23 mouse cellular contexts compared by ENCODE assay signal in the genomic region with DNA sequence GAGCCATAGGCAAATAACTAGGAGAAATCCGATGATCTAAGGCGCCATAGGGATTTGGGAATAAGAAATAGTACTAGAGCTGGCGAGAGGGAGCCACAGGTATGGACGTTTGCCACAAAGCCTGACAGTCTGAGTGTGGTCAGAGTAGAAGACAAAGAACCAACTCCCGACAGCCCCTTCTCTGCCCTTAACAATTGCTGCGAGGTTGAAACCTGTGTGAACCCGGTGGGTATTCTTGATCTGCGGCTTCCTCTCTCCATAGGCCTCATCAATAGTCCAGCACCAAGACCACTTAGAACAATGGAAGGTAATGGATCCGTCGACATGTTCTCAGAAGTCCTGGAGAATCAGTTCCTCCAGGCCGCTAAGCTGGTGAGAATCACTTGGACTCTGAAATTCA. TPM values are rescaled to one million over a fixed set of nuclear protein-coding genes. Genes with fewer than 3 reads are reported as not detected.
A peak's percentile ranks its signal among the peaks of the same experiment; 100 is the strongest.
DNase-seq lines count a peak whose midpoint lies in the region; ATAC-seq lines count a peak whose summit lies in the region.
"Had no signal": no experiment of that assay in that cellular context is flagged by ENCODE, and none has a peak within 500 bp of the region (broad histone marks: within the 10 kb centered on the region; RNA-seq: fewer than 3 reads in every experiment).

No protein-coding gene starts in this region.

- peak; percentile 88 for ATAC-seq in erythroblast, adult 5-6 weeks (replicated peaks; ENCODE audit: low FRiP score, poor library complexity, severe bottlenecking)
- peak; percentile 58 for ATAC-seq in granulocyte monocyte progenitor cell, adult 5-6 weeks (replicated peaks; ENCODE audit: poor library complexity, severe bottlenecking)
- 0 out of 2 replicates have a peak, but pooled peaks have one; percentile 52 for ATAC-seq in megakaryocyte progenitor cell, adult 5-6 weeks (replicated peaks; ENCODE audit: poor library complexity)
- peak; percentile 58 for ATAC-seq in neutrophil, adult 5-6 weeks (ENCODE audit: extremely low read depth, insufficient number of reproducible peaks, low FRiP score, poor library complexity, severe bottlenecking)
- ATAC-seq: CD4-positive, CD25-positive, alpha-beta regulatory T cell, adult 4 months; forebrain, embryonic 13.5 days; forebrain, embryonic 16.5 days; hindbrain, postnatal 0 days; inflammation-experienced regulatory T-cells, adult 6 months; intestine, embryonic 16.5 days had no signal

- intact Hi-C loops in heart, postnatal 25 days (cut with DNase I) = no loop called here

- no peak for DNase-seq in layer of hippocampus, adult 11-12 months (ENCODE audit: low spot score)
- DNase-seq in heart, postnatal 25 days (ENCODE audit: low spot score) = no peak
- DNase-seq in layer of hippocampus, adult 9-10 months (ENCODE audit: low spot score) = no peak
- DNase-seq: adrenal gland, adult 8-10 months; adrenal gland, postnatal 25 days; cerebellum, adult 18-20 months; cerebellum, adult 9-10 months; cerebellum, postnatal 14 days; gastrocnemius, postnatal 36 days; heart, adult 11 months; heart, postnatal 36 days had no signal

RNA-seq across cellular contexts. Expression of gene Rps29, which starts 36.2 kb away (rescaled TPM):
- 531 and 573 TPM in 2 replicates for total RNA-seq in erythroblast, adult 5-6 weeks (2015; ENCODE audit: low replicate concordance)
- 408 and 804 TPM in 2 replicates for total RNA-seq in erythroblast, adult 5-6 weeks (2017; ENCODE audit: low replicate concordance)
- 3,535 and 4,742 TPM in 2 replicates for total RNA-seq in granulocyte monocyte progenitor cell, adult 5-6 weeks (2014; fragmentation: Nextera tagmentation)
- total RNA-seq in granulocyte monocyte progenitor cell, adult 5-6 weeks (2017) = 1,829 and 1,856 TPM in 2 replicates
- total RNA-seq in megakaryocyte progenitor cell, adult 5-6 weeks (2015) = 2,352 and 2,382 TPM in 2 replicates
- 2,189 and 3,108 TPM in 2 replicates for total RNA-seq in megakaryocyte progenitor cell, adult 5-6 weeks (2017)
- total RNA-seq in neutrophil, adult 5-6 weeks (2017) = 1,199 and 1,263 TPM in 2 replicates
- total RNA-seq in heart, postnatal 25 days (2021) = 1,000 to 10,000 TPM; 1,352 to 1,376 TPM

RNA-seq across cellular contexts. Expression of gene Lrr1, which starts 45.8 kb away (rescaled TPM):
- 14.2 and 16.5 TPM in 2 replicates for total RNA-seq in erythroblast, adult 5-6 weeks (2015; ENCODE audit: low replicate concordance)
- 6.7 and 8.8 TPM in 2 replicates for total RNA-seq in erythroblast, adult 5-6 weeks (2017; ENCODE audit: low replicate concordance)
- total RNA-seq in granulocyte monocyte progenitor cell, adult 5-6 weeks (2014; fragmentation: Nextera tagmentation) = 24.0 and 29.8 TPM in 2 replicates
- 12.3 and 15.8 TPM in 2 replicates for total RNA-seq in granulocyte monocyte progenitor cell, adult 5-6 weeks (2017)
- total RNA-seq in megakaryocyte progenitor cell, adult 5-6 weeks (2015) = 32.3 and 40.5 TPM in 2 replicates
- 11.6 and 17.9 TPM in 2 replicates for total RNA-seq in megakaryocyte progenitor cell, adult 5-6 weeks (2017)
- total RNA-seq in neutrophil, adult 5-6 weeks (2017) = not detected in 2 replicates
- total RNA-seq in heart, postnatal 25 days (2021) = under 1 TPM in 1 of 2 experiments, not detected in 1; 0.88 TPM
- total RNA-seq: adrenal gland, adult 8-10 months; gastrocnemius, adult 8-10 months; gastrocnemius, postnatal 36 days; heart, adult 8-10 months; heart, postnatal 36 days had no signal
